Mouse (Mus musculus): ENCODE measurements around the gene Lsmem1. TPM values are rescaled to one million over a fixed set of nuclear protein-coding genes. Genes with fewer than 3 reads are reported as not detected.

Gene Lsmem1
- total RNA-seq, 2 experiments from 2014 or later: 49.2 to 57.7 TPM

GRCm38 (mm10) chr12:40152353-40153069, 46.8 kb downstream of the Lsmem1 start:
- DNase-seq: no peak
- intact Hi-C loops (cut with DNase I): no loop called here

- intact Hi-C loops (cut with DNase I): no loop called here
- DNase-seq: no peak
These were observed 52.0 kb downstream of the Lsmem1 start for GRCm38 (mm10) chr12:40147319-40147718.

- intact Hi-C loops (cut with DNase I): no loop called here
- DNase-seq: no peak
These were observed 52.8 kb downstream of the Lsmem1 start for GRCm38 (mm10) chr12:40146510-40146909.

GRCm38 (mm10) chr12:40140706-40141105, 58.6 kb downstream of the Lsmem1 start:
- intact Hi-C loops (cut with DNase I): no loop called here
- DNase-seq: no peak

- intact Hi-C loops (cut with DNase I): no loop called here
- DNase-seq: no peak
These were observed 59.6 kb downstream of the Lsmem1 start for GRCm38 (mm10) chr12:40139484-40140245.

- DNase-seq: no peak
These were observed 64.8 kb downstream of the Lsmem1 start for GRCm38 (mm10) chr12:40134529-40134928.

GRCm38 (mm10) chr12:40133573-40134271, 65.6 kb downstream of the Lsmem1 start, which contains the start of gene Scin:
Gene Scin (minus strand): TSS chr12:40134228.
- intact Hi-C loops (cut with DNase I): no loop called here
- no peak for DNase-seq

More at GRCm38 (mm10) chr12:40134529-40134928, 64.8 kb downstream of the Lsmem1 start:
- intact Hi-C loops (cut with DNase I): no loop called here

- intact Hi-C loops (cut with DNase I): no loop called here
- DNase-seq: no peak
These were observed 66.1 kb downstream of the Lsmem1 start for GRCm38 (mm10) chr12:40133194-40133572.

Small RNA genes within 50 kb of the gene (microRNA-seq; reads per million reads assigned to microRNA genes)
- gene Mir1938: 2.1 to 4.5 reads per million in 2 experiments

Other genes with a start within 250 kb of the Lsmem1 start
- 10 to 100 TPM; 16.1 to 21.1 TPM for gene Arl4a, start 161.5 kb downstream of the Lsmem1 start, total RNA-seq (2021)
- gene Scin, start 65.3 kb downstream of the Lsmem1 start, total RNA-seq (2021): under 1 TPM; 0.76 to 0.97 TPM
- 100 to 1,000 TPM in 1 of 2 experiments, 10 to 100 TPM in 1; 91.4 to 119 TPM for gene Ifrd1, start 49.0 kb upstream of the Lsmem1 start, total RNA-seq (2021)
- gene Zfp277, start 246.4 kb upstream of the Lsmem1 start, total RNA-seq (2021): 1 to 10 TPM; 6.8 to 9.4 TPM
- gene Dock4, start 246.5 kb upstream of the Lsmem1 start, total RNA-seq (2021): 10 to 100 TPM; 10.4 to 11.6 TPM